Mouse (Mus musculus): ENCODE results near the gene Pim3. TPM values are rescaled to one million over a fixed set of nuclear protein-coding genes. Genes with fewer than 3 reads are reported as not detected.
A peak's percentile ranks its signal among the peaks of the same experiment; 100 is the strongest.

The Pim3 gene
- polyA plus RNA-seq, 1 experiment from 2014 or later: 48.7 TPM

GRCm38 (mm10) chr15:88890751-88891675, 29.0 kb downstream of the Pim3 start:
- WGBS: 2% methylated on average over 41 of the region's 41 CpGs
- no peak overlapping the region for H3K27ac ChIP-seq

GRCm38 (mm10) chr15:88891676-88892040, 29.7 kb downstream of the Pim3 start:
- H3K4me1 ChIP-seq: peaks cover 16% of the 10 kb centered on the region
- H3K27ac ChIP-seq: no peak overlapping the region
- 68% methylated on average over 8 of the region's 8 CpGs for WGBS
- H3K9ac ChIP-seq: no peak overlapping the region
- ATAC-seq (ENCODE audit: insufficient number of reproducible peaks, insufficient read depth, low FRiP score, low TSS enrichment, low read depth): no peak
- H3K4me3 ChIP-seq: no peak overlapping the region
- no peaks in the 10 kb centered on the region for H3K36me3 ChIP-seq
- no peaks in the 10 kb centered on the region for H3K9me3 ChIP-seq
- H3K4me2 ChIP-seq: peak overlapping the region; percentile 89
- 0 out of 2 replicates have a peak, but pooled peaks cover 11% of the 10 kb centered on the region for H3K27me3 ChIP-seq

More at GRCm38 (mm10) chr15:88890751-88891675, 29.0 kb downstream of the Pim3 start:
- Histone ChIP-seq H3K4me3 (peak overlapping the region; percentile 54), H3K27me3 (0 out of 2 replicates have a peak, but pooled peaks cover 11% of the 10 kb centered on the region), H3K9me3 (no peaks in the 10 kb centered on the region), H3K36me3 (no peaks in the 10 kb centered on the region), H3K4me1 (peaks cover 16% of the 10 kb centered on the region), H3K4me2 (peak overlapping the region; percentile 89), H3K9ac (peak overlapping the region; percentile 72)
- peak; percentile 66 for ATAC-seq (ENCODE audit: insufficient number of reproducible peaks, insufficient read depth, low FRiP score, low TSS enrichment, low read depth)

GRCm38 (mm10) chr15:88892252-88892651, 30.3 kb downstream of the Pim3 start:
- Histone ChIP-seq H3K9me3 (no peaks in the 10 kb centered on the region), H3K4me2 (no peak overlapping the region), H3K27me3 (0 out of 2 replicates have a peak, but pooled peaks cover 11% of the 10 kb centered on the region), H3K4me3 (no peak overlapping the region), H3K27ac (no peak overlapping the region), H3K36me3 (no peaks in the 10 kb centered on the region), H3K9ac (no peak overlapping the region), H3K4me1 (peaks cover 16% of the 10 kb centered on the region)
- WGBS: 89% methylated on average over 1 of the region's 1 CpGs
- no peak for ATAC-seq (ENCODE audit: insufficient number of reproducible peaks, insufficient read depth, low FRiP score, low TSS enrichment, low read depth)

- Histone ChIP-seq H3K4me2 (no peak overlapping the region), H3K36me3 (no peaks in the 10 kb centered on the region), H3K9me3 (no peaks in the 10 kb centered on the region), H3K9ac (no peak overlapping the region), H3K27me3 (0 out of 2 replicates have a peak, but pooled peaks cover 11% of the 10 kb centered on the region), H3K4me3 (no peak overlapping the region), H3K4me1 (peaks cover 16% of the 10 kb centered on the region), H3K27ac (no peak overlapping the region)
- 84% methylated on average over 5 of the region's 5 CpGs for WGBS
- no peak for ATAC-seq (ENCODE audit: insufficient number of reproducible peaks, insufficient read depth, low FRiP score, low TSS enrichment, low read depth)
These were observed 30.9 kb downstream of the Pim3 start for GRCm38 (mm10) chr15:88892876-88893275.

GRCm38 (mm10) chr15:88895119-88895518, 33.1 kb downstream of the Pim3 start:
- no peaks in the 10 kb centered on the region for H3K36me3 ChIP-seq
- H3K27me3 ChIP-seq: 0 out of 2 replicates have a peak, but pooled peaks cover 11% of the 10 kb centered on the region
- peaks cover 12% of the 10 kb centered on the region for H3K4me1 ChIP-seq
- H3K9ac ChIP-seq: no peak overlapping the region
- no peak for ATAC-seq (ENCODE audit: insufficient number of reproducible peaks, insufficient read depth, low FRiP score, low TSS enrichment, low read depth)
- H3K4me2 ChIP-seq: no peak overlapping the region
- WGBS: 62% methylated on average over 7 of the region's 7 CpGs
- H3K4me3 ChIP-seq: no peak overlapping the region
- no peaks in the 10 kb centered on the region for H3K9me3 ChIP-seq
- no peak overlapping the region for H3K27ac ChIP-seq

- 79% methylated on average over 6 of the region's 6 CpGs for WGBS
These were observed 33.9 kb downstream of the Pim3 start for GRCm38 (mm10) chr15:88895891-88896290.

GRCm38 (mm10) chr15:88896341-88896980, 34.5 kb downstream of the Pim3 start:
- Histone ChIP-seq H3K9me3 (no peaks in the 10 kb centered on the region), H3K27me3 (0 out of 2 replicates have a peak, but pooled peaks cover 10% of the 10 kb centered on the region), H3K27ac (no peak overlapping the region), H3K4me2 (no peak overlapping the region), H3K4me3 (no peak overlapping the region), H3K36me3 (no peaks in the 10 kb centered on the region), H3K9ac (no peak overlapping the region), H3K4me1 (no peaks in the 10 kb centered on the region)
- no peak for ATAC-seq (ENCODE audit: insufficient number of reproducible peaks, insufficient read depth, low FRiP score, low TSS enrichment, low read depth)
- WGBS: 89% methylated on average over 10 of the region's 10 CpGs

More at GRCm38 (mm10) chr15:88895891-88896290, 33.9 kb downstream of the Pim3 start:
- H3K4me2 ChIP-seq: no peak overlapping the region
- H3K4me1 ChIP-seq: peaks cover 5% of the 10 kb centered on the region
- H3K9me3 ChIP-seq: no peaks in the 10 kb centered on the region
- no peak overlapping the region for H3K9ac ChIP-seq
- H3K27me3 ChIP-seq: 0 out of 2 replicates have a peak, but pooled peaks cover 11% of the 10 kb centered on the region
- H3K27ac ChIP-seq: no peak overlapping the region
- no peak overlapping the region for H3K4me3 ChIP-seq
- H3K36me3 ChIP-seq: no peaks in the 10 kb centered on the region
- ATAC-seq (ENCODE audit: insufficient number of reproducible peaks, insufficient read depth, low FRiP score, low TSS enrichment, low read depth): no peak

- Histone ChIP-seq H3K27me3 (no peaks in the 10 kb centered on the region), H3K27ac (no peak overlapping the region), H3K9ac (0 out of 2 replicates have a peak overlapping the region, but pooled peaks have one; percentile 32), H3K4me3 (no peak overlapping the region), H3K4me2 (no peak overlapping the region), H3K36me3 (no peaks in the 10 kb centered on the region), H3K9me3 (no peaks in the 10 kb centered on the region), H3K4me1 (no peaks in the 10 kb centered on the region)
- ATAC-seq (ENCODE audit: insufficient number of reproducible peaks, insufficient read depth, low FRiP score, low TSS enrichment, low read depth): no peak
- WGBS: 85% methylated on average over 15 of the region's 15 CpGs
These were observed 40.4 kb downstream of the Pim3 start for GRCm38 (mm10) chr15:88902200-88902875.

- no peak for ATAC-seq (ENCODE audit: insufficient number of reproducible peaks, insufficient read depth, low FRiP score, low TSS enrichment, low read depth)
- WGBS: 71% methylated on average over 1 of the region's 1 CpGs
- Histone ChIP-seq H3K36me3 (no peaks in the 10 kb centered on the region), H3K27me3 (no peaks in the 10 kb centered on the region), H3K4me2 (no peak overlapping the region), H3K4me1 (no peaks in the 10 kb centered on the region), H3K27ac (no peak overlapping the region), H3K9me3 (no peaks in the 10 kb centered on the region), H3K4me3 (no peak overlapping the region), H3K9ac (no peak overlapping the region)
These were observed 41.1 kb downstream of the Pim3 start for GRCm38 (mm10) chr15:88903086-88903485.

- no peaks in the 10 kb centered on the region for H3K27me3 ChIP-seq
- H3K27ac ChIP-seq: no peak overlapping the region
- no peaks in the 10 kb centered on the region for H3K36me3 ChIP-seq
- peak overlapping the region; percentile 21; the same call in 1 of the 2 replicates for H3K9ac ChIP-seq
- no peak overlapping the region for H3K4me2 ChIP-seq
- WGBS: 77% methylated on average over 14 of the region's 14 CpGs
- H3K4me3 ChIP-seq: no peak overlapping the region
- H3K9me3 ChIP-seq: no peaks in the 10 kb centered on the region
- H3K4me1 ChIP-seq: no peaks in the 10 kb centered on the region
- ATAC-seq (ENCODE audit: insufficient number of reproducible peaks, insufficient read depth, low FRiP score, low TSS enrichment, low read depth): no peak
These were observed 42.2 kb downstream of the Pim3 start for GRCm38 (mm10) chr15:88904056-88904811.

GRCm38 (mm10) chr15:88906347-88906746, 44.4 kb downstream of the Pim3 start:
- Histone ChIP-seq H3K9me3 (no peaks in the 10 kb centered on the region), H3K36me3 (no peaks in the 10 kb centered on the region)
- ATAC-seq (ENCODE audit: insufficient number of reproducible peaks, insufficient read depth, low FRiP score, low TSS enrichment, low read depth): no peak

More at GRCm38 (mm10) chr15:88906347-88906746, 44.4 kb downstream of the Pim3 start:
- H3K4me1 ChIP-seq: no peaks in the 10 kb centered on the region
- no peak overlapping the region for H3K27ac ChIP-seq
- no peaks in the 10 kb centered on the region for H3K27me3 ChIP-seq
- no peak overlapping the region for H3K9ac ChIP-seq
- no peak overlapping the region for H3K4me2 ChIP-seq
- no peak overlapping the region for H3K4me3 ChIP-seq
- WGBS: 71% methylated on average over 4 of the region's 4 CpGs

Measured in embryonic facial prominence, embryonic 13.5 days (tissue).